Mouse (Mus musculus) G1E (cell line): ENCODE results near the gene Ptpn6.

Experiments used
- CTCF ChIP-seq: IDR thresholded peaks from 2 replicates; pipeline ENCODE4 v1.5.1; 2012; ENCODE audit warnings: low read depth, low read length, inconsistent platforms, mixed read lengths
- GATA1 ChIP-seq: IDR thresholded peaks from 2 replicates; pipeline ENCODE4 v1.6.1; 2012; ENCODE audit warnings: borderline replicate concordance, low read length, inconsistent platforms, mixed read lengths
- GATA2 ChIP-seq: IDR thresholded peaks from 2 replicates; pipeline ENCODE4 v1.6.1; 2012; ENCODE audit warnings: low read depth, low read length, inconsistent platforms, borderline replicate concordance
- POLR2AphosphoS5 ChIP-seq: IDR thresholded peaks from 2 replicates; pipeline ENCODE4 v1.6.1; 2012; ENCODE audit warnings: low read depth, low read length, inconsistent platforms; ENCODE audit not compliant: insufficient replicate concordance
- TAL1 ChIP-seq: conservative IDR thresholded peaks from 2 replicates; pipeline ENCODE4 v1.6.1; 2012; ENCODE audit warnings: low read depth, low read length, inconsistent platforms, mixed read lengths

GRCm38 (mm10) chr6:124688151-124688758 lies 50.3 kb downstream of the Ptpn6 start:
- TF ChIP-seq CTCF (no peak), POLR2AphosphoS5 (no peak), GATA2 (no peak), TAL1 (no peak), GATA1 (no peak)
